Mouse (Mus musculus) G1E (cell line): ENCODE measurements at regions not wholly inside any gene's neighbourhood (a gene's known extent, or its start where the extent isn't known, plus 50 kb on each side); places are given as distances from the start of the nearest gene placed in this dataset.

Experiments
- ATAC-seq: 2 replicates; pipeline ENCODE4 v1.8.0; 2016; ENCODE audit warnings: mild to moderate bottlenecking; ENCODE audit not compliant: insufficient number of reproducible peaks, poor library complexity, low FRiP score, severe bottlenecking; ENCODE audit errors: extremely low read depth
- DNase-seq: peaks from one replicate; pipeline ENCODE4 v3.0.0; 2012; ENCODE audit warnings: low spot score
- H3K27me3 ChIP-seq: 2 replicates; pipeline ENCODE4 v1.6.1; 2012; ENCODE audit warnings: mild to moderate bottlenecking, low read length, inconsistent platforms; ENCODE audit not compliant: insufficient read depth
- H3K36me3 ChIP-seq: replicated peaks from 2 replicates; pipeline ENCODE3; 2012; ENCODE audit warnings: mild to moderate bottlenecking, inconsistent platforms
- H3K4me1 ChIP-seq: 2 replicates; pipeline ENCODE4 v1.6.1; 2012; ENCODE audit warnings: low read depth, low read length, inconsistent platforms, mixed read lengths; ENCODE audit not compliant: insufficient read depth
- H3K4me3 ChIP-seq: 2 replicates; pipeline ENCODE4 v1.5.1; 2012; ENCODE audit warnings: low read depth, mild to moderate bottlenecking, inconsistent platforms, low read length, moderate library complexity, mixed read lengths
- H3K9me3 ChIP-seq: replicated peaks from 2 replicates; pipeline ENCODE4 v1.6.1; 2012; ENCODE audit warnings: inconsistent platforms
- CTCF ChIP-seq: IDR thresholded peaks from 2 replicates; pipeline ENCODE4 v1.5.1; 2012; ENCODE audit warnings: low read depth, low read length, inconsistent platforms, mixed read lengths
- GATA1 ChIP-seq: IDR thresholded peaks from 2 replicates; pipeline ENCODE4 v1.6.1; 2012; ENCODE audit warnings: borderline replicate concordance, low read length, inconsistent platforms, mixed read lengths
- GATA2 ChIP-seq: IDR thresholded peaks from 2 replicates; pipeline ENCODE4 v1.6.1; 2012; ENCODE audit warnings: low read depth, low read length, inconsistent platforms, borderline replicate concordance
- POLR2AphosphoS5 ChIP-seq: IDR thresholded peaks from 2 replicates; pipeline ENCODE4 v1.6.1; 2012; ENCODE audit warnings: low read depth, low read length, inconsistent platforms; ENCODE audit not compliant: insufficient replicate concordance
- TAL1 ChIP-seq: conservative IDR thresholded peaks from 2 replicates; pipeline ENCODE4 v1.6.1; 2012; ENCODE audit warnings: low read depth, low read length, inconsistent platforms, mixed read lengths

GRCm38 (mm10) chr11:111944282-111944681, 837.7 kb upstream of the Sox9 start:
- ATAC-seq: no peak; the same call in 1 of the 2 replicates
- Histone ChIP-seq H3K27me3 (no peaks in the 10 kb centered on the region), H3K9me3 (no peaks in the 10 kb centered on the region), H3K36me3 (no peaks in the 10 kb centered on the region), H3K4me1 (no peaks in the 10 kb centered on the region), H3K4me3 (no peak overlapping the region)
- peak; percentile 4 for DNase-seq
- TF ChIP-seq POLR2AphosphoS5 (no peak), TAL1 (no peak), GATA1 (no peak), CTCF (no peak), GATA2 (no peak)

GRCm38 (mm10) chr11:111945806-111946205, 836.2 kb upstream of the Sox9 start:
- no peaks in the 10 kb centered on the region for H3K9me3 ChIP-seq
- no peaks in the 10 kb centered on the region for H3K4me1 ChIP-seq
- DNase-seq (no peak), ATAC-seq (no peak)
- TF ChIP-seq GATA2 (no peak), POLR2AphosphoS5 (no peak), CTCF (no peak), GATA1 (no peak), TAL1 (no peak)
- H3K4me3 ChIP-seq: no peak overlapping the region
- H3K27me3 ChIP-seq: no peaks in the 10 kb centered on the region
- H3K36me3 ChIP-seq: no peaks in the 10 kb centered on the region

- ATAC-seq (no peak), DNase-seq (no peak)
- Histone ChIP-seq H3K27me3 (no peaks in the 10 kb centered on the region), H3K4me3 (no peak overlapping the region), H3K36me3 (no peaks in the 10 kb centered on the region), H3K4me1 (no peaks in the 10 kb centered on the region), H3K9me3 (no peaks in the 10 kb centered on the region)
- TF ChIP-seq TAL1: no peak
- TF ChIP-seq POLR2AphosphoS5: no peak
- TF ChIP-seq GATA1: no peak
- TF ChIP-seq CTCF: no peak
- no peak for TF ChIP-seq GATA2
These were observed 834.4 kb upstream of the Sox9 start for GRCm38 (mm10) chr11:111947671-111948070.

GRCm38 (mm10) chr11:111953421-111953820, 828.6 kb upstream of the Sox9 start:
- ATAC-seq: no peak

GRCm38 (mm10) chr11:111957721-111958287, 824.2 kb upstream of the Sox9 start:
- Histone ChIP-seq H3K9me3 (no peaks in the 10 kb centered on the region), H3K4me1 (no peaks in the 10 kb centered on the region)

More at GRCm38 (mm10) chr11:111953421-111953820, 828.6 kb upstream of the Sox9 start:
- H3K4me3 ChIP-seq: no peak overlapping the region
- H3K36me3 ChIP-seq: no peaks in the 10 kb centered on the region
- no peaks in the 10 kb centered on the region for H3K9me3 ChIP-seq
- no peaks in the 10 kb centered on the region for H3K27me3 ChIP-seq
- no peaks in the 10 kb centered on the region for H3K4me1 ChIP-seq
- no peak for TF ChIP-seq POLR2AphosphoS5
- DNase-seq: no peak

GRCm38 (mm10) chr11:111961047-111961837, 820.8 kb upstream of the Sox9 start:
- ATAC-seq (no peak), DNase-seq (no peak)
- TF ChIP-seq GATA2: no peak
- TF ChIP-seq TAL1: no peak
- TF ChIP-seq GATA1: no peak
- TF ChIP-seq CTCF: no peak
- no peak for TF ChIP-seq POLR2AphosphoS5
- H3K4me1 ChIP-seq: no peaks in the 10 kb centered on the region
- no peaks in the 10 kb centered on the region for H3K36me3 ChIP-seq
- H3K4me3 ChIP-seq: no peak overlapping the region
- H3K9me3 ChIP-seq: no peaks in the 10 kb centered on the region
- no peaks in the 10 kb centered on the region for H3K27me3 ChIP-seq

More at GRCm38 (mm10) chr11:111957721-111958287, 824.2 kb upstream of the Sox9 start:
- DNase-seq (no peak), ATAC-seq (no peak)
- Histone ChIP-seq H3K36me3 (no peaks in the 10 kb centered on the region), H3K27me3 (no peaks in the 10 kb centered on the region), H3K4me3 (no peak overlapping the region)
- TF ChIP-seq POLR2AphosphoS5: no peak
- no peak for TF ChIP-seq GATA1
- no peak for TF ChIP-seq GATA2
- TF ChIP-seq CTCF: no peak
- TF ChIP-seq TAL1: no peak

GRCm38 (mm10) chr11:111961846-111962245, 820.2 kb upstream of the Sox9 start:
- no peak for DNase-seq
- Histone ChIP-seq H3K4me3 (no peak overlapping the region), H3K36me3 (no peaks in the 10 kb centered on the region), H3K9me3 (no peaks in the 10 kb centered on the region), H3K27me3 (no peaks in the 10 kb centered on the region), H3K4me1 (no peaks in the 10 kb centered on the region)
- TF ChIP-seq TAL1 (no peak), GATA2 (no peak), CTCF (no peak), GATA1 (no peak), POLR2AphosphoS5 (no peak)
- ATAC-seq: no peak
